Mouse (Mus musculus): ENCODE data around the gene Zfp143.

DNA sequence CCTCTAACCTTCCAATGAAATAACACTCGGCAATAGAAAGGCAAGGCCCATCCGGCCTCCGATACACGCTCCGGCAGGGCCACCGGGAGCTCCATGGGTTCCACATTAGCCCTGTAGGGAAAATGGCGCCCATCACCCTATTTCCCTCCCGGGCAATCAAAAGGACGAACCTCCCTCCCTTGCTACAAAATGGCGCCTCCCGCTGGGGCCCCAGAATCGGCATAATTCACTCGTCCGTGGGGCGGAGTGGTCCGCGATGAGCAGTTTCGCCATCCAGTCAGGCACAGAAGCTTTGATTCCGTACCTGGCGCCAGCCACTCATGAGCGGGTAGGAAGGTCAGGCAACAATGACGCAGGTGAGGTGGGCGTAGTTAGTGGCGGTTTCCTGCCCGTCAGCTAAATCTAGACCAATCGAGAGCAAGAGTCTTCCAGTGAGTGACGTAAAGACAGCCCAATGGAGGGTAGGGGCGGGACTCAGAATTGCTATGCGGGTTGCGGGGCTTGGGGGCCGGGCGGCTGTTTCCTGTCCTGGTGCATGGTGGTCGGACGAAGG lies at the start of gene Zfp143:
- TF ChIP-seq POLR2A (IDR thresholded peaks at IDR 0.05; ENCODE audit: low read depth, low read length): no peak
- TF ChIP-seq TBP (conservative IDR thresholded peaks at IDR 0.05; ENCODE audit: low read depth, low read length): no peak
- TF ChIP-seq E2F4 (IDR thresholded peaks at IDR 0.05; ENCODE audit: insufficient replicate concordance, low read depth, low read length): no peak
- TF ChIP-seq ZNF384 (IDR thresholded peaks at IDR 0.05; ENCODE audit: low read depth, low read length): no peak
- TF ChIP-seq POLR2AphosphoS2 (IDR thresholded peaks at IDR 0.05; ENCODE audit: low read depth, low read length): peak; percentile 87
- TF ChIP-seq CTCF (conservative IDR thresholded peaks at IDR 0.05 in 1 of 2, IDR thresholded peaks at IDR 0.05 in 1 of 2; ENCODE audit: low read depth in 2 of 2, low read length in 2 of 2): no peak
- peak; percentile 77 for TF ChIP-seq MAZ (IDR thresholded peaks at IDR 0.05; ENCODE audit: low read depth, low read length)
- TF ChIP-seq BHLHE40 (IDR thresholded peaks at IDR 0.05; ENCODE audit: low read depth, low read length): no peak; the same call in 1 of the 2 replicates
- no peak for TF ChIP-seq EP300 (IDR thresholded peaks at IDR 0.05; ENCODE audit: low read length)

All from CH12.LX (cell line).